ENCODE assay signal across 26 mouse cellular contexts in genomic region chr2:172025459-172026130, GRCm38 (mm10). TPM values are rescaled to one million over a fixed set of nuclear protein-coding genes. Genes with fewer than 3 reads are reported as not detected.
A peak's percentile ranks its signal among the peaks of the same experiment; 100 is the strongest.
DNase-seq lines count a peak whose midpoint lies in the region; ATAC-seq and TF ChIP-seq lines count a peak whose summit lies in the region.
"Had no signal": no experiment of that assay in that cellular context is flagged by ENCODE, and none has a peak within 500 bp of the region (broad histone marks: within the 10 kb centered on the region; RNA-seq: fewer than 3 reads in every experiment).

No protein-coding gene starts in this region.

- ATAC-seq in hindbrain, embryonic 11.5 days (ENCODE audit: low FRiP score) = peak; percentile 89
- no peak for ATAC-seq in hindbrain, postnatal 0 days
- ATAC-seq in forebrain, embryonic 13.5 days = peak; percentile 61; the same call in 1 of the 2 replicates
- no peak for ATAC-seq in lung, postnatal 0 days
- ATAC-seq in frontal cortex, adult (ENCODE audit: low TSS enrichment) = no peak
- ATAC-seq: intestine, embryonic 15.5 days had no signal

- WGBS in hindbrain, embryonic 11.5 days = 35% methylated on average over 12 of the region's 12 CpGs
- 27% methylated on average over 12 of the region's 12 CpGs for WGBS in hindbrain, postnatal 0 days
- WGBS in forebrain, embryonic 13.5 days = 23% methylated on average over 12 of the region's 12 CpGs
- 60% methylated on average over 12 of the region's 12 CpGs for WGBS in lung, postnatal 0 days

- TF ChIP-seq EP300 in lung, postnatal 0 days (IDR thresholded peaks at IDR 0.05) = no peak

- no peak overlapping the region; the same call in 1 of the 2 replicates for H3K4me2 ChIP-seq in hindbrain, embryonic 11.5 days (replicated peaks; ENCODE audit: low read depth, low read length)
- no peak overlapping the region for H3K4me2 ChIP-seq in hindbrain, postnatal 0 days (ENCODE audit: low read depth, low read length)
- H3K4me2 ChIP-seq in forebrain, embryonic 13.5 days = no peak overlapping the region
- no peak overlapping the region for H3K4me2 ChIP-seq in lung, postnatal 0 days (replicated peaks; ENCODE audit: low read depth, low read length)
- H3K4me2 ChIP-seq: intestine, embryonic 15.5 days had no signal

- TF ChIP-seq POLR2A in brain, embryonic 14.5 days (IDR thresholded peaks at IDR 0.05; ENCODE audit: borderline replicate concordance, extremely low read depth, insufficient read depth, insufficient read length, poor library complexity, severe bottlenecking) = no peak

- H3K27me3 ChIP-seq in hindbrain, embryonic 11.5 days (ENCODE audit: control insufficient read depth, insufficient read depth, low read length) = no peaks in the 10 kb centered on the region
- H3K27me3 ChIP-seq in hindbrain, postnatal 0 days (ENCODE audit: insufficient read depth, low read length) = no peaks in the 10 kb centered on the region
- no peaks in the 10 kb centered on the region; the same call in 1 of the 2 replicates for H3K27me3 ChIP-seq in forebrain, embryonic 13.5 days
- H3K27me3 ChIP-seq in lung, postnatal 0 days (replicated peaks; ENCODE audit: insufficient read depth, low read length) = no peaks in the 10 kb centered on the region
- H3K27me3 ChIP-seq: intestine, embryonic 15.5 days had no signal

- DNase-seq in hindbrain, embryonic 11.5 days (ENCODE audit: low spot score) = peak; percentile 61
- no peak for DNase-seq in hindbrain, postnatal 0 days (ENCODE audit: low spot score)
- DNase-seq in R1 (ENCODE audit: low read depth, low spot score) = peak; percentile 27
- peak; percentile 69 for DNase-seq in brain, embryonic 14.5 days (ENCODE audit: low read depth)
- DNase-seq in lung, postnatal 0 days (ENCODE audit: low spot score) = no peak
- DNase-seq: adrenal gland, adult 8-10 months; cerebellum, postnatal 10 days; gastrocnemius, postnatal 10 days; heart, adult 18-20 months; kidney, adult 9 months; kidney, postnatal 4 days; layer of hippocampus, adult 9-11 months; left cerebral cortex, postnatal 4 days; liver; lung, postnatal 14 days; retina, postnatal 1 day; thymus, adult 2 months had no signal

- no peaks in the 10 kb centered on the region for H3K9me3 ChIP-seq in hindbrain, embryonic 11.5 days (ENCODE audit: control insufficient read depth, low read length)
- no peaks in the 10 kb centered on the region for H3K9me3 ChIP-seq in hindbrain, postnatal 0 days (ENCODE audit: low read length)
- no peaks in the 10 kb centered on the region for H3K9me3 ChIP-seq in forebrain, embryonic 13.5 days (replicated peaks)
- H3K9me3 ChIP-seq in lung, postnatal 0 days (ENCODE audit: low read length) = no peaks in the 10 kb centered on the region
- H3K9me3 ChIP-seq: intestine, embryonic 15.5 days had no signal

- no peak overlapping the region for H3K9ac ChIP-seq in hindbrain, embryonic 11.5 days (ENCODE audit: low read depth, low read length)
- no peak overlapping the region for H3K9ac ChIP-seq in hindbrain, postnatal 0 days (replicated peaks; ENCODE audit: low read length)
- no peak overlapping the region for H3K9ac ChIP-seq in forebrain, embryonic 13.5 days
- H3K9ac ChIP-seq in lung, postnatal 0 days (replicated peaks; ENCODE audit: low read depth) = no peak overlapping the region
- H3K9ac ChIP-seq: intestine, embryonic 15.5 days had no signal

- no peak overlapping the region for H3K4me3 ChIP-seq in hindbrain, embryonic 11.5 days (ENCODE audit: low read depth, low read length)
- H3K4me3 ChIP-seq in hindbrain, postnatal 0 days (ENCODE audit: low read length) = no peak overlapping the region
- H3K4me3 ChIP-seq in forebrain, embryonic 13.5 days = no peak overlapping the region
- no peak overlapping the region for H3K4me3 ChIP-seq in lung, postnatal 0 days (ENCODE audit: low read depth, low read length)
- H3K4me3 ChIP-seq: intestine, embryonic 15.5 days; left cerebral cortex, adult 2 months; myocyte had no signal

- TF ChIP-seq CTCF in hindbrain, postnatal 0 days (IDR thresholded peaks at IDR 0.05; ENCODE audit: low read depth) = no peak
- no peak for TF ChIP-seq CTCF in brain, embryonic 14.5 days (IDR thresholded peaks at IDR 0.05; ENCODE audit: borderline replicate concordance, extremely low read depth, insufficient read depth, insufficient read length)
- no peak for TF ChIP-seq CTCF in lung, postnatal 0 days (IDR thresholded peaks at IDR 0.05)

- H3K4me1 ChIP-seq in hindbrain, embryonic 11.5 days (replicated peaks; ENCODE audit: control insufficient read depth, insufficient read depth, low read length) = no peaks in the 10 kb centered on the region; the same call in 1 of the 2 replicates
- H3K4me1 ChIP-seq in hindbrain, postnatal 0 days (ENCODE audit: insufficient read depth, low read length) = no peaks in the 10 kb centered on the region
- H3K4me1 ChIP-seq in forebrain, embryonic 13.5 days = no peaks in the 10 kb centered on the region
- H3K4me1 ChIP-seq in lung, postnatal 0 days (ENCODE audit: insufficient read depth, low read depth, low read length) = no peaks in the 10 kb centered on the region
- H3K4me1 ChIP-seq: intestine, embryonic 15.5 days had no signal

- no peak overlapping the region for H3K27ac ChIP-seq in hindbrain, embryonic 11.5 days (ENCODE audit: low read depth, low read length)
- no peak overlapping the region for H3K27ac ChIP-seq in hindbrain, postnatal 0 days
- H3K27ac ChIP-seq in forebrain, embryonic 13.5 days = no peak overlapping the region
- no peak overlapping the region for H3K27ac ChIP-seq in lung, postnatal 0 days (ENCODE audit: low read length)
- H3K27ac ChIP-seq: intestine, embryonic 15.5 days; left cerebral cortex, adult 2 months had no signal

- H3K36me3 ChIP-seq in hindbrain, embryonic 11.5 days (ENCODE audit: control insufficient read depth, insufficient read depth, low read length) = no peaks in the 10 kb centered on the region
- H3K36me3 ChIP-seq in hindbrain, postnatal 0 days (ENCODE audit: insufficient read depth, low read length) = no peaks in the 10 kb centered on the region
- H3K36me3 ChIP-seq in forebrain, embryonic 13.5 days (ENCODE audit: poor library complexity, severe bottlenecking) = no peaks in the 10 kb centered on the region
- H3K36me3 ChIP-seq in lung, postnatal 0 days (ENCODE audit: insufficient read depth, low read length) = no peaks in the 10 kb centered on the region
- H3K36me3 ChIP-seq: intestine, embryonic 15.5 days had no signal

RNA-seq across cellular contexts. Expression of gene Cbln4, which starts 17.7 kb away (rescaled TPM):
- 3.8 and 4.1 TPM in 2 replicates for polyA plus RNA-seq in hindbrain, embryonic 11.5 days (2014; fragmentation: Nextera tagmentation; extraction: Ambion mirVana)
- 19.0 and 30.2 TPM in 2 replicates for total RNA-seq in hindbrain, postnatal 0 days (2014; rRNA removed)
- polyA plus RNA-seq in hindbrain, postnatal 0 days (2015; fragmentation: Nextera tagmentation; extraction: Ambion mirVana) = 42.1 and 42.6 TPM in 2 replicates
- 11.5 and 15.8 TPM in 2 replicates for polyA plus RNA-seq in brain, embryonic 14.5 days (2012; rRNA removed)
- 3.7 and 5.7 TPM in 2 replicates for polyA plus RNA-seq in forebrain, embryonic 13.5 days (2015; fragmentation: Nextera tagmentation; extraction: Ambion mirVana)
- polyA plus RNA-seq in lung, postnatal 0 days (2015; fragmentation: Nextera tagmentation; extraction: Ambion mirVana) = not detected in 2 replicates
- total RNA-seq: adrenal gland, adult 8-10 months; gastrocnemius, postnatal 10 days; heart, adult 18-20 months; hematopoietic stem cell, adult 5-6 weeks; megakaryocyte, adult 5-6 weeks had no signal
- polyA plus RNA-seq: C2C12; myocyte; thymus, adult 2 months; urinary bladder, adult 2 months had no signal

Comparison
In these comparisons a context has a peak if more than half of its experiments do, and no peak if none do; other contexts are left out.
1. ATAC-seq: peak in hindbrain, embryonic 11.5 days (single experiment) and forebrain, embryonic 13.5 days (single experiment); none in hindbrain, postnatal 0 days (single experiment), lung, postnatal 0 days (single experiment) and frontal cortex, adult (single experiment).
2. DNase-seq: peak in hindbrain, embryonic 11.5 days (single experiment), R1 (single experiment) and brain, embryonic 14.5 days (single experiment); none in hindbrain, postnatal 0 days (single experiment) and lung, postnatal 0 days (single experiment).